Mouse (Mus musculus): ENCODE measurements around the gene Ank2.

The Ank2 gene

DNA sequence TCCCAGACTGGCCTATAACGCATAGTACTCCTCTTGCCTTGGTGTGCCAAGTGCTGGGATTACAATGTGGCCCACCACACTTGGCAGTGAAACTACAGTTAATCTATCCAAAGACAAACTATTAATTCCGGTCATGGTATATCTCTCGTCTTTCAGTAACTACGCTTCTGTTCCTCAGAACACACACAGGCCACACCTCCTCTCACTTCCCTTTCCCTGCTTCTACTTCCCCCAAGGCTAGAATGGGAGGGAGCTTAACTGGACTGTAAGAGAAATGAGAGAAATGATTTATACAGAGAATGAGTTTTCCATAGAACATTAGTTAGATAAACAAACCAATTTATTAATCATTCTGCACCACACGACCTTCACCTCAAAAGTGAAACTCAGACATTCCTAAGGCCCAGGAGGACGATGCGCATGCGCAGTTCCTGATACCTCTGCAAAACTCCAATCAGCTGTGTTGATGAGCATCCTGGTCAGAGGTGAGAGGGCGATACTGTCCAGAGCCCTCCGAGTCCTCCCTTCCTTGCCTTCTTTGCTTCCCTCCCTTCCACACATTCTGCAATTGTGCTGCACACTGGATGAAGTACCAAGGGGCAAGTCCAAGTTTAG is 206.2 kb downstream of the Ank2 start:
- no peak for DNase-seq (ENCODE audit: low read depth)

DNA sequence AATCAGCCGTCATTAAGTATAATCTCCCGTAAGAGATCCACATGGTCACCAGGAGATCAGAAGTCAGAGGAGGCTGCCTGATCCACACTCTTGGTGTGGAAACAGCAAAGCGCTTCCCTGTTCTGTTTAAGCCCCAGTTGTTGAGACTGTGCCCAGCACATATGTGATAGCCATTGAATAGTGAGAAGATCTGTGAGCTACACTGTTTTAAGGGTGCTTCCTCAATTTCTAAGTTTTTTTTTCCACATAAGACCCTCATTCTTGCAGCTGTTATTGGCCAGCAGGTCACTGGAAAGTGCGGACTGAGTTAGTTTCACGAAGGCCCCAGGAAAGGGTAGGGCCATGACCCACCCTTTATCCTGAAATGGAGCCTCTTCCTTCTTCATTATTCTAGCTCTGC is 216.9 kb downstream of the Ank2 start:
- no peak for DNase-seq (ENCODE audit: low read depth)

- no peak for DNase-seq (ENCODE audit: low read depth)
Observed at GRCm38 (mm10) chr3:127281390-127281789, 217.8 kb downstream of the Ank2 start.

GRCm38 (mm10) chr3:127280376-127280775 is 218.8 kb downstream of the Ank2 start:
- no peak for DNase-seq (ENCODE audit: low read depth)

DNA sequence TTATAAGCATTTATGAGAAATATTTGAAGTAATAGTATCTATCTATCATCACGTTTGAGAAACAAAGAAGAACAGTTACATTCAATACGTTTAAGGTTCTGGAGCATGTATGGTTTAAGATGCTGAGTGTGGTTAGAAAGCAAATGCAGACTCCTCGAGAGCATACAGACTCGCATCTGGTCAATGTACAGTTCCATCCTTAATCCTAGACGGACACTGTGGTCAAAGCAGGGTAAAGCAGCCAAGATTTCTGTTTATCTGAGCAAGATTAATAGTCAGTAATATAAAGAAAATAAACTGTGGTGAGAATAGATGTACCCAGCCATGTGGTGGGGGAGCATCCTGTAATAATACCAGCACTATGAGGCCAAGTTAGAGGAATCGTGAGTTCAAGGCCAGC is 223.2 kb downstream of the Ank2 start:
- DNase-seq (ENCODE audit: low read depth): no peak

DNA sequence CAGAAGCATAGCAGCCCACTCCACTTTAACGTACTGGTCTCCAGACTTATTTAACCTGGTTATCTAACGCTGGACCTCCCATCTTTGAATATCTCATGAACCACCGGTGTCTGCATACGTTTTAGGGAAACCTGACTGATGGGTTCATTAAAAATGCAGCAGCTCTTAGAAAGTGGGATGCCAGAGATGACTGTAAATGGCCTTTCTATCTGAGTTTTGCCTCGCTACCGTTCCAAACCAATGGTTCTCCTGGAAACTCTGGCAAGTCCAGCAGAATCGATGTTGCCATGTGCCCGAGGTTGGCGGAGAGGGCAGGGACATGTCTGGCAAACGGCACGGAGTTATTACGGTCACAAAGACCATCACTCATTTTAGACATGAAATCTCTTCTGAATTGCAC is 226.3 kb downstream of the Ank2 start:
- DNase-seq (ENCODE audit: low read depth): no peak

DNA sequence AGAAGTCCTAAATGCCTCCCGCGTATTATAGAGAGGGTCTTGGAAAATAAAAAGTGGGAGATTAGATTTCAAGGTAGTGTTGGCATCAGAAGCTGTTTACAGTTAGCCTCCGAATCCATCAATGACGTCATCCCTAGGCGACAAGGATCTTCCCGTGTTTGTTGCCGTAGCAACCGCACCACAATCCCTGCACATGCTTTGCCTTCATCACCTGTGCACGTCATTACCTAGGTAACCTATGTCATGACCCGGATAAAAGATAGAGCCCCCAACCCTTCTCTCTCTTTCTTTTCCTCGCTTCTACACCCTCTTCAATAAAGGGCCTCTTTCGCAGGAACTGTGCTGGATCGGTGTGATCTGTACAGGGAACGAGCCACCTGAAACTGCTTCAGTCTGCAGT is 229.5 kb downstream of the Ank2 start:
- no peak for DNase-seq (ENCODE audit: low read depth)

DNA sequence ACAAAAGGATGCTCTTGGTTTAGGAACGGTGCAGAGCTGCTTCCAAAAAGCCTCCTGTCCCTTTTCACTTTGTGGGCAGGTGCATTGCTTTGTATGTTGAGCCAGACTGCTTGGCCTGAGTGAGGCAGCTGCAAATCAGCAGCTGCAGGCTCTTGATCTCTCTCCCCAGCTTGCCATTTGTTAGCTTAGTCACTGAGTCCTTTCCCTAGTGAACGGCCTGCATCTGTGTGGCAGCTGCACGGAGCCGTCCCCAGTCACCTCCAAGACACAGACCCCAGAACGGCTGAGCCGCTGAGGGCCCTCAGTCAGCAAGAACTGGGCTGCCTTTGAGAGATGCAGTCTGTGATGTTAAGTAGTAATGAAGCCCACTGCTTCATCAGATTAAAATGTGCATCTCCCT is 231.3 kb downstream of the Ank2 start:
- DNase-seq (ENCODE audit: low read depth): no peak

- DNase-seq (ENCODE audit: low read depth): no peak
Observed at GRCm38 (mm10) chr3:127265732-127266131, 233.4 kb downstream of the Ank2 start.

DNA sequence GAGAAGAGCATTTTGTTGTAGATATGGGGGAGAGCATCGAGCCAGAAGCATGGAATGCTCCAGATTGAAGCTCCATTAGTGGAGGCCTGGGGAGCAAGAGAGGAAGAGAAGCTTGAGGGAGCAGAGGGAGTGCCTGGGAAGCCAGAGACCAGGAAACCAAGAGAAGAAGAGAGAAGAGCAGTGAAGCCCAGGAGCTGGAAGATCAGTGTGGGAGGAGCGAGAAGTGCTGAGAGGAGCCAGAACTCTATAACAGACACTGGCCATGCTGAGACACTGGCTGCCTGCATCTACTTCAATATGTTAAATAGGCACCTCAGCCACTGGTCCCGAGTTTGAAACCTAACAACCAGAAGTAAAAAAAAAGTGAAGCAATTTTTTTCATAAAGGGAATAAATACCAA is 234.0 kb downstream of the Ank2 start:
- DNase-seq (ENCODE audit: low read depth): no peak

DNA sequence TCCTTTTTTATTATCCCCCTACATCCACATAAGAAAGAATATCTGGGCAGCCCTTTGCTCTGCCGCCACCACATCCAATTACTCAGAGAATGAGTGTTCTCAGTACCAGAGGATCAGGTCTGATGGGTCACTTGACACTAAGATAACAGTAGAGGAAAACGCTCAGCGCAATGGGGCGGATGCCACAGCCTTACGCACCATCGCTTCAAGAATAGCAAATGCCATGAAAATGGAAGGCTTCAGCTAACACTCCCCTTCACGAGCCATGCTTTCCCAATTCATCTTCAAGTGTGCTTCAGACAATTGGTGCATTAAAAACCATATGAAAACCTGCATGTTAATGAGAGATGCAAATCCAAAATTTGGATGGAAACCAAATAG is 238.4 kb downstream of the Ank2 start:
- DNase-seq (ENCODE audit: low read depth): no peak

GRCm38 (mm10) chr3:127260007-127260785 is 239.0 kb downstream of the Ank2 start:
- DNase-seq (ENCODE audit: low read depth): no peak

DNA sequence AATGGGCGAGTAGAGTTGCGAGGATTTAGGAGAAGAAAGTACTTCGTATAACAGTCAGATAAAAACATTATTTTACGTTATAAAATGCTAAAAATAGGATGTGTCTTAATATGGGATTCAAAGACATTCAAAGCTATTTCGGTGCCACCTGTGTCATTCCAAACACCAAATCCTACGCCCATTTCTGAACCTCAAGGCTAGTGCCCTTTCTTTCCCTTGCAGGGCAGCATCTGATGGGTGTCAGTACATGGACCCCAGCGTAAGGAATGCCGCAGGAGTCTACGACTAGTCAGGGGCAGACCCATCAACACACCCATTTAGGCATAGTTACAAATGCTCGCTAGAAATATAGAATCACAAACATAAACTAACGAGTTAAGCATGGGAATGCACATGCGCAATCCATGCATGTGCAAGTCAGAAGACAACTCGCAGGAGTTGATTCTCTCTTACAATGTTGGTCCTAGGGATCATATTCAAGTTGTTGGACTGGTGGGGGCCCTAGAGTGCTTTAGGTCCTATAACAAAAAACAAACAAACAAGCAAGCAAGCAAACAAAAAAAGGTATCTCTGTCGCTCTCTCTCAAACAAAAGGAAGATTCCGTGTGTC is 240.6 kb downstream of the Ank2 start:
- no peak for DNase-seq (ENCODE audit: low read depth)

- no peak for DNase-seq (ENCODE audit: low read depth)
Observed at GRCm38 (mm10) chr3:127257969-127258368, 241.2 kb downstream of the Ank2 start.

DNA sequence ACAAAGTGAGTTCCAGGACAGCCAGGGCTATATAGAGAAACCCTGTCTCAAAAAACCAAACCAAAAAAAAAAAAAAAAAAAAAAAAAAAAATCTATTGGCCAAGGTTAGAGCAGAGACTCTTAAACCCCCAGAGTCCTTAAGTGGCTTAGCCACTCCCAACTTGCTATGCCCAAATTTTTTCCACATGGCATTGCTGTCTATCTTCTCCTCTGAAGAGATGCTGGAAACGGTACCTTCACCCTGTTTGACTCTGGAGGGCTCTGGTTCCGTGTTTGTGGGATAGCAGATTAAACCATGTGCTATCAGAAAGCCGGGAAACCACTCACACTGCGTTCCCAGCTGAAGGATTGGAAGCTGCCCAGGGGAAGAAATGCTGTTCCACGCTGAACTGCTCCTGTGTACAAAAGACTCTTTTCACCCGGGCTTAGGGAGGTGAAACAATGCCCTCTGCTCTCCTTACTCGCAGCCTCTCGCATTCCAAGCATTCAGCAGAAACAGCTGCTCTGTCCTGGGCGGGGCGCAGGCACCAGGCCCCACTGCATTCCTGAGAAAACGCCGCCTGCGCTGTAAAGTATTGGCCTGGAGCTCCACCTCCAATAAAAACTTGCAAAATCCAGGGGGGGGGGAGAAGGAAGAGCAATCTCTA is 241.7 kb downstream of the Ank2 start:
- DNase-seq (ENCODE audit: low read depth): no peak

GRCm38 (mm10) chr3:127256681-127257080 is 242.5 kb downstream of the Ank2 start:
- no peak for DNase-seq (ENCODE audit: low read depth)

GRCm38 (mm10) chr3:127250930-127251329 is 248.2 kb downstream of the Ank2 start:
- DNase-seq (ENCODE audit: low read depth): no peak

DNA sequence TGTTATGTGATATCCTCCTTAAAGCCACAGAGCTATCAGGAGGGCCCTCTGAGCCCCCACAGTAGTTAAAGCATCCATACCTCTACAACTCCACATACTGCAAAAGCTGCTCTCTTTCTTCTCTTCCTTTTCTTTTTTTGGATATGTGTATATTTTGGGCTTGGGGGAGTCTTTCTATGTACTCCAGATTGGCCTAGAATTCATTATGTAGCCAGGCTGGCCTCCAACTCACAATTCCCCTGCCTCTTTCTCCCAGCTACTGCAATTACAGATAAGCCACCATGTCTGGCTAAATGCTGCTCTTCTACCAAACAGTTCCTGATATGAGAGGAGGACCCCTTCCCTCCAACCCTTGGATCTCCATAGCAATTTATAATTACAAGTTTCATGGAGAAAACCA is 250.5 kb downstream of the Ank2 start:
- no peak for DNase-seq (ENCODE audit: low read depth)

DNA sequence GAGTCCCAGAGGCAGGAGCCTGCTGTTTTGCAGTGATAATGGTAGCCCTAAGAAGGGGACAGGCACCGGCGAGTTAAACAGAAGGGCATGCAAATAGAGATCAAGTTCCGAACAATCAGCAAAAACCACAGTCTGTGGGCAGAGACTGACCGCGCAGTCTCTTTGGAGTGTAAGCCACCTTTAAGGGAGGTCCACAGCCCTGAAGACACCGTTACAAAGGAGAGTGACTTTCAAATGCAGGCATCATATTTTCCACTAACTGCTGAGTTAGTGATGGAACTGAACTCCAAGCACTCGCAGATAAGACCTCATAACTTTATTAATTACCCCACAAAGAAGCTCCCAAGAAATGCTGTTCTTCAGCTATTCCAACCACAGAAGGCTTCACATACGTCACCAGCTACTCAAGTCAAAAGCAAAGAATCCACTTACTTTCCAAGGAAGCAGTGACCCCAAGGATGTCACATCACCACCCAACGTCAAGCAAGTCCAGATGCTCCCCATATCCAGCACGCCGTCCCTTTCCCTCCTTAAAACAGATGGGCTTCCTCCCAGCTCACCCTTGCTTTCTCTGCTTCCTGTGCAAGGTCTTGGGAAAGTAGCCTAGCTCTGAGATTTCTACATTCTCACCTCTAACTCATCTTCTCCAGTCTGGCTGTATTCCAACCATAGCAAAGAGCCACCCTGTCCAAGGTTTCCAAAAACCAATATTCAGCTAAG is 252.0 kb downstream of the Ank2 start:
- DNase-seq (ENCODE audit: low read depth): no peak

GRCm38 (mm10) chr3:127243928-127244642 is 255.1 kb downstream of the Ank2 start:
- DNase-seq (ENCODE audit: low read depth): no peak

DNA sequence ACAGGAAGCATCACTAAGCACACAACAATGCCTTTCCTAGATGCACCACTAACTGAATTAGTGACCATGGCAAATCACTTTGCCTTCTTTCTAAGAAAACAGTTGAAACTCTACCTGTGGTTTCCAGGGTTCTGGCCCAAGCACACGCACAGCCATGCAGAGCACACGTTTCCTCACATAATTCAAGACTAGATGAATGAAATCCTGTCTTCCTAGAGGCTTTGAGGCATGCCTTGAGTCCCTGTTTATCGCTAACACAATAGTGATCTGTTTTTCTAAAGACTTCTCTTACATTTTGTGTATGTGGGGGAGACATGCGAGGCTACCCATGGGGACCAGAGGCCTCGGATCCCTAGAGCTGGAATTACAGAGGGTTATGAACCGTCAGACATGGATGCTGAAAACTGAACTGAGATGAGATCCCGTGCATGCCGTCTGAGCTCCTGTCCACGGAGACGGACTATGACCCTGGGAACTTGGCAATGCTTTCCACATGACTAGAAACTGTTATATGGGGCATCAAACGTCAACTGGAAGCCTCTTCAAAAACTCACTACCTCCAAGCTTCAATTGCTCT is 256.8 kb downstream of the Ank2 start:
- no peak for DNase-seq (ENCODE audit: low read depth)

Data from induced T-regulatory cell, adult 2 months (primary cell).